Comparison of ENCODE assay signal across 12 mouse cellular contexts in genomic region chr10:94965093-94965492, GRCm38 (mm10). TPM values are rescaled to one million over a fixed set of nuclear protein-coding genes. Genes with fewer than 3 reads are reported as not detected.
DNase-seq lines count a peak whose midpoint lies in the region; ATAC-seq and TF ChIP-seq lines count a peak whose summit lies in the region.
"Had no signal": no experiment of that assay in that cellular context is flagged by ENCODE, and none has a peak within 500 bp of the region (broad histone marks: within the 10 kb centered on the region; RNA-seq: fewer than 3 reads in every experiment).

No protein-coding gene starts in this region.

- H3K9ac ChIP-seq in forebrain, postnatal 0 days, result no peak overlapping the region
- H3K9ac ChIP-seq in forebrain, embryonic 12.5 days, result no peak overlapping the region
- no peak overlapping the region for H3K9ac ChIP-seq in midbrain, postnatal 0 days (replicated peaks; ENCODE audit: low read length, poor library complexity, severe bottlenecking)
- no peak overlapping the region for H3K9ac ChIP-seq in midbrain, embryonic 13.5 days (replicated peaks)
- H3K9ac ChIP-seq: neural tube, embryonic 12.5 days had no signal

- H3K36me3 ChIP-seq in forebrain, postnatal 0 days (ENCODE audit: insufficient read depth), result no peaks in the 10 kb centered on the region
- H3K36me3 ChIP-seq in forebrain, embryonic 12.5 days (replicated peaks), result no peaks in the 10 kb centered on the region
- H3K36me3 ChIP-seq in midbrain, postnatal 0 days (ENCODE audit: insufficient read depth, low read length), result no peaks in the 10 kb centered on the region
- no peaks in the 10 kb centered on the region for H3K36me3 ChIP-seq in midbrain, embryonic 13.5 days
- H3K36me3 ChIP-seq: neural tube, embryonic 12.5 days had no signal

- H3K27ac ChIP-seq in forebrain, postnatal 0 days (ENCODE audit: low read depth, low read length), result no peak overlapping the region
- H3K27ac ChIP-seq in forebrain, embryonic 12.5 days, result no peak overlapping the region
- no peak overlapping the region for H3K27ac ChIP-seq in midbrain, postnatal 0 days (ENCODE audit: low read depth, low read length)
- no peak overlapping the region for H3K27ac ChIP-seq in midbrain, embryonic 13.5 days
- H3K27ac ChIP-seq in cortical plate, adult 2 months (ENCODE audit: insufficient read depth, low read length), result no peak overlapping the region
- H3K27ac ChIP-seq: macrophage; neural tube, embryonic 12.5 days had no signal

- no peak overlapping the region for H3K4me3 ChIP-seq in forebrain, postnatal 0 days (ENCODE audit: low read depth, low read length)
- H3K4me3 ChIP-seq in forebrain, embryonic 12.5 days (replicated peaks), result no peak overlapping the region
- no peak overlapping the region for H3K4me3 ChIP-seq in midbrain, postnatal 0 days (ENCODE audit: low read depth, low read length)
- no peak overlapping the region for H3K4me3 ChIP-seq in midbrain, embryonic 13.5 days (replicated peaks)
- H3K4me3 ChIP-seq in cortical plate, adult 2 months (ENCODE audit: insufficient read depth, low read length), result no peak overlapping the region
- H3K4me3 ChIP-seq: neural tube, embryonic 12.5 days had no signal

- H3K4me2 ChIP-seq in forebrain, postnatal 0 days (ENCODE audit: low read depth), result no peak overlapping the region
- no peak overlapping the region for H3K4me2 ChIP-seq in forebrain, embryonic 12.5 days
- no peak overlapping the region for H3K4me2 ChIP-seq in midbrain, postnatal 0 days (ENCODE audit: low read depth, low read length, poor library complexity, severe bottlenecking)
- no peak overlapping the region for H3K4me2 ChIP-seq in midbrain, embryonic 13.5 days (replicated peaks)
- H3K4me2 ChIP-seq: neural tube, embryonic 12.5 days had no signal

- H3K27me3 ChIP-seq in forebrain, postnatal 0 days (ENCODE audit: insufficient read depth, low read length), result no peaks in the 10 kb centered on the region
- H3K27me3 ChIP-seq in forebrain, embryonic 12.5 days, result no peaks in the 10 kb centered on the region
- H3K27me3 ChIP-seq in midbrain, postnatal 0 days (ENCODE audit: insufficient read depth, low read length), result no peaks in the 10 kb centered on the region
- no peaks in the 10 kb centered on the region for H3K27me3 ChIP-seq in midbrain, embryonic 13.5 days
- H3K27me3 ChIP-seq: neural tube, embryonic 12.5 days had no signal

- no peaks in the 10 kb centered on the region for H3K9me3 ChIP-seq in forebrain, postnatal 0 days (ENCODE audit: low read length)
- H3K9me3 ChIP-seq in forebrain, embryonic 12.5 days, result peaks cover 8% of the 10 kb centered on the region; the same call in 1 of the 2 replicates
- no peaks in the 10 kb centered on the region for H3K9me3 ChIP-seq in midbrain, postnatal 0 days (ENCODE audit: low read length)
- no peaks in the 10 kb centered on the region for H3K9me3 ChIP-seq in midbrain, embryonic 13.5 days
- H3K9me3 ChIP-seq: neural tube, embryonic 12.5 days had no signal

- intact Hi-C loops in heart, postnatal 25 days (cut with DNase I), result no loop called here
- intact Hi-C loops in left cerebral cortex, postnatal 14 days (cut with DNase I), result no loop called here

- ATAC-seq in forebrain, postnatal 0 days, result no peak
- ATAC-seq in forebrain, embryonic 12.5 days (ENCODE audit: low FRiP score), result no peak
- ATAC-seq in midbrain, postnatal 0 days (ENCODE audit: low FRiP score), result no peak
- ATAC-seq in midbrain, embryonic 13.5 days, result no peak

- peak; percentile 50 for TF ChIP-seq CTCF in forebrain, postnatal 0 days (IDR thresholded peaks at IDR 0.05; ENCODE audit: low read depth)
- TF ChIP-seq CTCF in midbrain, postnatal 0 days (IDR thresholded peaks at IDR 0.05), result peak; percentile 55
- peak; percentile 19; the same call in 1 of the 2 replicates for TF ChIP-seq CTCF in cortical plate, adult 2 months (IDR thresholded peaks at IDR 0.05; ENCODE audit: extremely low read depth, insufficient read depth, low read length)

- DNase-seq in forebrain, postnatal 0 days, result no peak
- no peak for DNase-seq in midbrain, postnatal 0 days (ENCODE audit: low spot score)
- DNase-seq in testis, postnatal 14 days (ENCODE audit: low spot score), result peak; percentile 56
- DNase-seq in heart, postnatal 25 days (ENCODE audit: low spot score), result no peak
- no peak for DNase-seq in left cerebral cortex, postnatal 14 days (ENCODE audit: low spot score in 2 of 2)
- DNase-seq: adrenal gland, postnatal 25 days; kidney, postnatal 14 days had no signal

- H3K4me1 ChIP-seq in forebrain, postnatal 0 days (ENCODE audit: insufficient read depth), result no peaks in the 10 kb centered on the region
- H3K4me1 ChIP-seq in forebrain, embryonic 12.5 days, result no peaks in the 10 kb centered on the region
- no peaks in the 10 kb centered on the region for H3K4me1 ChIP-seq in midbrain, postnatal 0 days (ENCODE audit: insufficient read depth, low read length)
- H3K4me1 ChIP-seq in midbrain, embryonic 13.5 days (replicated peaks), result no peaks in the 10 kb centered on the region
- no peaks in the 10 kb centered on the region for H3K4me1 ChIP-seq in cortical plate, adult 2 months (ENCODE audit: control insufficient read depth, insufficient read depth, low read length)
- H3K4me1 ChIP-seq: neural tube, embryonic 12.5 days had no signal

- WGBS in forebrain, postnatal 0 days, result 89% methylated on average over 3 of the region's 3 CpGs
- 87% methylated on average over 3 of the region's 3 CpGs for WGBS in forebrain, embryonic 12.5 days
- 90% methylated on average over 3 of the region's 3 CpGs for WGBS in midbrain, postnatal 0 days
- 90% methylated on average over 3 of the region's 3 CpGs for WGBS in midbrain, embryonic 13.5 days

- TF ChIP-seq POLR2A in cortical plate, adult 2 months (IDR thresholded peaks at IDR 0.05; ENCODE audit: extremely low read depth, insufficient read depth, low read length), result no peak

RNA-seq across cellular contexts. Expression of gene Plxnc1, which starts 20.5 kb away (rescaled TPM):
- total RNA-seq in forebrain, postnatal 0 days (2014; rRNA removed), result 47.9 and 70.2 TPM in 2 replicates
- polyA plus RNA-seq in forebrain, postnatal 0 days (2015; fragmentation: Nextera tagmentation; extraction: Ambion mirVana), result 5.8 and 11.5 TPM in 2 replicates
- 7.3 and 8.8 TPM in 2 replicates for polyA plus RNA-seq in forebrain, embryonic 12.5 days (2016; fragmentation: Nextera tagmentation; extraction: Ambion mirVana)
- 78.5 and 79.5 TPM in 2 replicates for total RNA-seq in midbrain, postnatal 0 days (2014; rRNA removed)
- polyA plus RNA-seq in midbrain, postnatal 0 days (2015; fragmentation: Nextera tagmentation; extraction: Ambion mirVana), result 11.2 and 12.9 TPM in 2 replicates
- polyA plus RNA-seq in midbrain, embryonic 13.5 days (2015; fragmentation: Nextera tagmentation; extraction: Ambion mirVana), result 8.7 and 9.4 TPM in 2 replicates
- 13.6 and 14.0 TPM in 2 replicates for polyA plus RNA-seq in cortical plate, adult 2 months (2012; rRNA removed)
- total RNA-seq in heart, postnatal 25 days (2021), result 1 to 10 TPM; 2.0 to 2.6 TPM
- total RNA-seq in left cerebral cortex, postnatal 14 days (2021), result 10 to 100 TPM; 39.2 to 40.9 TPM
